Mouse (Mus musculus): ENCODE data around the gene Txnrd3. TPM values are rescaled to one million over a fixed set of nuclear protein-coding genes. Genes with fewer than 3 reads are reported as not detected.

Txnrd3 gene
- 9.0 TPM for polyA plus RNA-seq (2014; fragmentation: Illumina TruSeq; extraction: RNeasy Lipid Tissue Mini Kit (QIAGEN cat#74804); ENCODE audit: insufficient read depth, low read depth, low replicate concordance)

DNA sequence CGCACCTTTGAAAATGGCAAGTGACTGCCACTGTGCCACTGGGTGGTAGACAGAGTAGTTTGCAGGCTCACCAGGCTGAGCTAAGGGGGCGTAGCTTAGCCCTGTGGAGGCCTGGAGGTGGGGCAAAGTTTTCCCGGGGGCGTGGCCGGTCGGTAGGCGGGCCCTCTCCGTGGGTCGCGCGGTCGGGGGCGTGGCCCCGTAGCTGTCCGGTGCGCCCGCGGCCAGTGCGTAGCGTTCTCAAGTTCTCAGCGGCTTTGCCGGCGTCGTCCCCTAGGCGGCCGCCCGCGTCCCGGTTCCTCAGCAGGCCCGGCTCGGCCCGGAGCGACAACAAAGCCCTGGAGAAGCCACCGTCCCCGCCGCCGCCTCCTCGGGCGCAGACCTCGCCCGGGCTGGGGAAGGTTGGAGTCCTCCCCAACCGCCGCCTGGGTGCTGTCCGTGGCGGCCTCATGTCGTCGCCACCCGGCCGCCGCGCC lies at the start of gene Txnrd3:
Gene Txnrd3 (plus strand): TSS at position 191 of the 473 bp plus-strand sequence.

GRCm38 (mm10) chr6:89595018-89595776 lies 48.6 kb upstream of the Txnrd3 start, which contains the start of gene Chchd6:
Chchd6 (minus strand) TSS chr6:89595652.

DNA sequence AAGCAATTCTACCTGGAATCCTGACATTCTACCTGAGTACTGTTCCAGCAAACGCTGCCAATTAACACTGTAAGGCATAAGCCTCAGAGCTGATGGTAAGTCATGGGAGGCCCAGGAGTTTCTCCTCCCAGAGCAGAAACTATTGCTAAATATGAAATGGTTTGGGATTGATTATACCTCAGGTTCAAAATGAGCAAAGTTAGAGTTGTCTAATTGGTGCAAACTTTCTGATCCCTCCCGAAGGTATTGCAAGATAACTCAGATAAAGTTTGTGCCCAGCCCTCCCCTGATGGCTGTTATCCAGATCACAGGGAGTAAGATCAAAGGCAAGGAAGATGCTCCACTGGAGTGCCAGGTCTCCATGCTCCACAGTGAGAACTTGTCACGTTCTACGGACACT lies 63.5 kb downstream of the Txnrd3 start, which contains the start of gene Vmn1r40:
Gene Vmn1r40 (plus strand): TSS at position 301 of the 400 bp plus-strand sequence.

Other genes with a start within 250 kb of the Txnrd3 start
- 32.6 TPM for gene Chchd6, start 48.3 kb upstream of the Txnrd3 start, polyA plus RNA-seq (2014; fragmentation: Illumina TruSeq; extraction: RNeasy Lipid Tissue Mini Kit (QIAGEN cat#74804); ENCODE audit: insufficient read depth, low read depth, low replicate concordance)
- not detected for gene Vmn1r40, start 63.6 kb downstream of the Txnrd3 start, polyA plus RNA-seq (2014; fragmentation: Illumina TruSeq; extraction: RNeasy Lipid Tissue Mini Kit (QIAGEN cat#74804); ENCODE audit: insufficient read depth, low read depth, low replicate concordance)
- gene Vmn1r41, start 96.8 kb downstream of the Txnrd3 start, polyA plus RNA-seq (2014; fragmentation: Illumina TruSeq; extraction: RNeasy Lipid Tissue Mini Kit (QIAGEN cat#74804); ENCODE audit: insufficient read depth, low read depth, low replicate concordance) = not detected
- gene Vmn1r42, start 232.4 kb downstream of the Txnrd3 start, polyA plus RNA-seq (2014; fragmentation: Illumina TruSeq; extraction: RNeasy Lipid Tissue Mini Kit (QIAGEN cat#74804); ENCODE audit: insufficient read depth, low read depth, low replicate concordance) = not detected
- not detected for gene Vmn1r43, start 232.4 kb downstream of the Txnrd3 start, polyA plus RNA-seq (2014; fragmentation: Illumina TruSeq; extraction: RNeasy Lipid Tissue Mini Kit (QIAGEN cat#74804); ENCODE audit: insufficient read depth, low read depth, low replicate concordance)
- gene Vmn1r44, start 239.7 kb downstream of the Txnrd3 start, polyA plus RNA-seq (2014; fragmentation: Illumina TruSeq; extraction: RNeasy Lipid Tissue Mini Kit (QIAGEN cat#74804); ENCODE audit: insufficient read depth, low read depth, low replicate concordance) = not detected